Mouse (Mus musculus): ENCODE data around the gene Rrp1. TPM values are rescaled to one million over a fixed set of nuclear protein-coding genes. Genes with fewer than 3 reads are reported as not detected.

Gene Rrp1
- total and polyA plus RNA-seq, 3 experiments, result 51.3 to 94.4 (median 88.8) TPM

DNA sequence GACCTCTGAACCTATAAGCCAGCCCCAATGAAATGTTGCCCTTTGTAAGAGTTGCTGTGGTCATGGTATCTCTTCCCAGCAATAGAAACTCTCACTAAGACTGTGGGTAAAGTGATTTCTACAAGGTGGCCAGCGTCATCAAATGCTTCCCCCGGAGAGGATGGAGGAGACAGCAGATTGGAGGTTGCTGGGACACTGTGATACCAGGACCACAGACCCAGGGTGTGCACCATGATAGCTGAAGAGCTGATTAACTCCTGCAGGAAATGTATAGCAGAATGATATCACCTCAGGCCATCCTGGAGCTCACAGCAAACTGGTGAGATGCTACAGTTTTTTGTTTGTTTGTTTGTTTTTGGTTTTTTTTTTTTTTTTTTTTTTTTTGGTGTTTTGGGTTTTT, 16.9 kb upstream of the Rrp1 start:
- intact Hi-C loops (cut with DNase I), result loop anchor here (10.0 kb wide), 1 partner anchor 145 kb away; the partner anchor contains the start of gene Ilvbl
- TF ChIP-seq POLR2A (IDR thresholded peaks at IDR 0.05; ENCODE audit: insufficient read depth, low read depth, low read length) (no peak), EP300 (IDR thresholded peaks at IDR 0.05; ENCODE audit: insufficient read depth, low read depth, low read length) (no peak), CTCF (IDR thresholded peaks at IDR 0.05) (no peak)
- DNase-seq, result no peak
- H3K79me2 ChIP-seq (replicated peaks; ENCODE audit: control insufficient read depth, insufficient read depth, low read length), result no peaks in the 10 kb centered on the region
- no peaks in the 10 kb centered on the region for H3K36me3 ChIP-seq (ENCODE audit: control insufficient read depth, insufficient read depth, low read length)
- H3K9ac ChIP-seq (ENCODE audit: low read depth, low read length), result no peak overlapping the region
- peaks cover 2% of the 10 kb centered on the region; the same call in 1 of the 2 replicates for H3K4me1 ChIP-seq (ENCODE audit: control insufficient read depth, insufficient read depth, low read length)
- no peak overlapping the region for H3K4me3 ChIP-seq
- WGBS, result 89% methylated on average over 2 of the region's 2 CpGs
- no peaks in the 10 kb centered on the region for H3K27me3 ChIP-seq (ENCODE audit: control insufficient read depth, insufficient read depth, low read length)
- no peak overlapping the region for H3K27ac ChIP-seq

GRCm38 (mm10) chr10:78429180-78429579, 16.3 kb upstream of the Rrp1 start:
- Histone ChIP-seq H3K36me3 (ENCODE audit: control insufficient read depth, insufficient read depth, low read length) (no peaks in the 10 kb centered on the region), H3K79me2 (replicated peaks; ENCODE audit: control insufficient read depth, insufficient read depth, low read length) (no peaks in the 10 kb centered on the region), H3K4me3 (no peak overlapping the region), H3K27me3 (ENCODE audit: control insufficient read depth, insufficient read depth, low read length) (no peaks in the 10 kb centered on the region), H3K4me1 (ENCODE audit: control insufficient read depth, insufficient read depth, low read length) (peaks cover 2% of the 10 kb centered on the region; the same call in 1 of the 2 replicates), H3K27ac (no peak overlapping the region), H3K9ac (ENCODE audit: low read depth, low read length) (no peak overlapping the region)
- no peak for DNase-seq
- intact Hi-C loops (cut with DNase I), result loop anchor here (10.0 kb wide), 1 partner anchor 146 kb away; the partner anchor contains the start of gene Ilvbl
- 78% methylated on average over 5 of the region's 5 CpGs for WGBS
- TF ChIP-seq CTCF (IDR thresholded peaks at IDR 0.05) (no peak), EP300 (IDR thresholded peaks at IDR 0.05; ENCODE audit: insufficient read depth, low read depth, low read length) (no peak), POLR2A (IDR thresholded peaks at IDR 0.05; ENCODE audit: insufficient read depth, low read depth, low read length) (no peak)

GRCm38 (mm10) chr10:78428070-78428469, 15.2 kb upstream of the Rrp1 start:
- Histone ChIP-seq H3K4me3 (no peak overlapping the region), H3K9ac (ENCODE audit: low read depth, low read length) (no peak overlapping the region), H3K4me1 (ENCODE audit: control insufficient read depth, insufficient read depth, low read length) (peaks cover 2% of the 10 kb centered on the region; the same call in 1 of the 2 replicates), H3K27me3 (ENCODE audit: control insufficient read depth, insufficient read depth, low read length) (no peaks in the 10 kb centered on the region), H3K36me3 (ENCODE audit: control insufficient read depth, insufficient read depth, low read length) (no peaks in the 10 kb centered on the region), H3K79me2 (replicated peaks; ENCODE audit: control insufficient read depth, insufficient read depth, low read length) (no peaks in the 10 kb centered on the region), H3K27ac (no peak overlapping the region)
- DNase-seq, result no peak
- intact Hi-C loops (cut with DNase I), result loop anchor here (10.0 kb wide), 1 partner anchor 147 kb away; the partner anchor contains the start of gene Ilvbl
- WGBS, result 92% methylated on average over 11 of the region's 11 CpGs
- TF ChIP-seq EP300 (IDR thresholded peaks at IDR 0.05; ENCODE audit: insufficient read depth, low read depth, low read length) (no peak), POLR2A (IDR thresholded peaks at IDR 0.05; ENCODE audit: insufficient read depth, low read depth, low read length) (no peak), CTCF (IDR thresholded peaks at IDR 0.05) (no peak)

- Histone ChIP-seq H3K27me3 (ENCODE audit: control insufficient read depth, insufficient read depth, low read length) (no peaks in the 10 kb centered on the region), H3K9ac (ENCODE audit: low read depth, low read length) (peak overlapping the region; percentile 83), H3K79me2 (replicated peaks; ENCODE audit: control insufficient read depth, insufficient read depth, low read length) (no peaks in the 10 kb centered on the region), H3K27ac (peak overlapping the region; percentile 76), H3K4me1 (ENCODE audit: control insufficient read depth, insufficient read depth, low read length) (peaks cover 2% of the 10 kb centered on the region; the same call in 1 of the 2 replicates), H3K4me3 (peak overlapping the region; percentile 63), H3K36me3 (ENCODE audit: control insufficient read depth, insufficient read depth, low read length) (no peaks in the 10 kb centered on the region)
- peak; percentile 33 to 43 for DNase-seq
- TF ChIP-seq CTCF (IDR thresholded peaks at IDR 0.05), result no peak
- no peak for TF ChIP-seq EP300 (IDR thresholded peaks at IDR 0.05; ENCODE audit: insufficient read depth, low read depth, low read length)
- no peak for TF ChIP-seq POLR2A (IDR thresholded peaks at IDR 0.05; ENCODE audit: insufficient read depth, low read depth, low read length)
- intact Hi-C loops (cut with DNase I), result loop anchor here (10.0 kb wide), 1 partner anchor 149 kb away; the partner anchor contains the start of gene Ilvbl
- 51% methylated on average over 6 of the region's 6 CpGs for WGBS
These were observed 13.4 kb upstream of the Rrp1 start for GRCm38 (mm10) chr10:78426117-78426735.

DNA sequence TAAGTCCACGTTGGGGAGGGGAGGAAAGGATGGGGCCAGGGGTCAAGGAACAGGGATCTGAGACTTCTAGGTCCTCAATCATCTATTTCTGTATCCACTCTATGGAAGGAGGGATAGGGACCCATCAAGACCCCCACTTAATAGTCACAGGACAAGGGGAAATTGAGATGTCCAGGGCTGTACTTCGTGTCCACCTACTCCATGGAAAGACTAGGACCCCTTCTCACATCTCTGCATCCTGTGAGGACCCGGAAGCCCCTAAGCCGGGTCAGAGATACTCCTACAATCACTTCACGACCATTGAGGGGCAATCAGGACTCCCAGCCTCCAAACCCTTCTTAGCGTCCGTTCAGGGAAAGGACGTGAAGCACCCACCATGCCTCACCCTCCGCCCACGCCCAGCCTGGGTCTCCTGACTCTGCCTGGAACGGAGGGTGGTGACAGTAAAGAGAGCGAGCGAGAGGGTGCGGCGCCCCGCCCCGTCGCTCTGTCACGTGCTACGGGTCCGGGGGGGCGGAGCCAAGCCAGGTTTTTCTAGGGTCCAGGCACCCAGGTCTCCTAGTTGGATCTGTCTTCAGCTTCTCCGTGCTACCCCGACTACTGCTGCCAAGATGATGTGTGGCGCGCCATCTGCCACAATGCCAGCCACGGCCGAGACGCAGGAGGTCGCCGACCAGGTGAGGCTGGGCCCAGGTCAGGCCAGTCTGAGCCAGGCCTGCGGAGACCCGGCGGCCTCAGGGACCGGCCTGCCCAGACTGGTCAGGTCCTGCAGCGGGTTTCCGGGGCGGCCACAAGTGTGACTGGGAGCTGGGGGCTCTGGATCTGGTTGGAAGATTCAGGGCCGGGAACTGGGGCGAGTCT, 12.6 kb upstream of the Rrp1 start, which contains the start of gene Cstb:
TSS of gene Cstb (plus strand) at position 489 of the 861 bp plus-strand sequence.
- no peaks in the 10 kb centered on the region for H3K36me3 ChIP-seq (ENCODE audit: control insufficient read depth, insufficient read depth, low read length)
- peak; percentile 87 to 88 for DNase-seq
- peak within 1 kb of the TSS; percentile 76 for H3K27ac ChIP-seq
- TF ChIP-seq CTCF (IDR thresholded peaks at IDR 0.05), result no peak
- 0 out of 2 replicates have a peak, but pooled peaks have one; percentile 37 for TF ChIP-seq EP300 (IDR thresholded peaks at IDR 0.05; ENCODE audit: insufficient read depth, low read depth, low read length)
- peak; percentile 70 for TF ChIP-seq POLR2A (IDR thresholded peaks at IDR 0.05; ENCODE audit: insufficient read depth, low read depth, low read length)
- H3K9ac ChIP-seq (ENCODE audit: low read depth, low read length), result peak within 1 kb of the TSS; percentile 83
- peaks cover 2% of the 10 kb centered on the region; the same call in 1 of the 2 replicates for H3K4me1 ChIP-seq (ENCODE audit: control insufficient read depth, insufficient read depth, low read length)
- peak within 1 kb of the TSS; percentile 63 for H3K4me3 ChIP-seq
- WGBS, result 2% methylated on average over 40 of the region's 40 CpGs
- H3K27me3 ChIP-seq (ENCODE audit: control insufficient read depth, insufficient read depth, low read length), result no peaks in the 10 kb centered on the region
- intact Hi-C loops (cut with DNase I), result loop anchor here (10.0 kb wide), 1 partner anchor 149 kb away; the partner anchor contains the start of gene Ilvbl
- H3K79me2 ChIP-seq (replicated peaks; ENCODE audit: control insufficient read depth, insufficient read depth, low read length), result no peaks in the 10 kb centered on the region

Measured in heart, adult 2 months (tissue).